Mouse (Mus musculus): Measurements from ENCODE around the gene Mptx2.
A peak's percentile ranks its signal among the peaks of the same experiment; 100 is the strongest.
"Not testable (repeated sequence)": the region's sequence is repeated elsewhere in the genome, so short reads cannot be mapped to it uniquely, and the experiment has no call there.

Gene Mptx2

GRCm38 (mm10) chr1:173277677-173278076, at the start of gene Mptx2:
Gene Mptx2, minus strand, starts transcription at chr1:173277777.
- no peak for DNase-seq

GRCm38 (mm10) chr1:173326552-173326951, 49.0 kb upstream of the Mptx2 start:
- no peak for DNase-seq

GRCm38 (mm10) chr1:173325395-173325794, 47.8 kb upstream of the Mptx2 start:
- no peak for DNase-seq

- DNase-seq: no peak
Measured at GRCm38 (mm10) chr1:173324961-173325360, 47.4 kb upstream of the Mptx2 start.

GRCm38 (mm10) chr1:173323839-173324585, 46.4 kb upstream of the Mptx2 start:
- peak; percentile 70 for DNase-seq

- no peak for DNase-seq
Measured at GRCm38 (mm10) chr1:173322249-173322627, 44.7 kb upstream of the Mptx2 start.

- DNase-seq: no peak
Measured at GRCm38 (mm10) chr1:173321593-173322248, 44.1 kb upstream of the Mptx2 start.

- DNase-seq: no peak
Measured at GRCm38 (mm10) chr1:173317925-173318477, 40.4 kb upstream of the Mptx2 start.

- no peak for DNase-seq
Measured at GRCm38 (mm10) chr1:173315725-173316124, 38.1 kb upstream of the Mptx2 start.

- DNase-seq: not testable (repeated sequence)
Measured at GRCm38 (mm10) chr1:173313535-173314050, 36.0 kb upstream of the Mptx2 start.

- DNase-seq: not testable (repeated sequence)
Measured at GRCm38 (mm10) chr1:173302795-173303194, 25.2 kb upstream of the Mptx2 start.

GRCm38 (mm10) chr1:173265701-173266100, 11.9 kb downstream of the Mptx2 start, which contains the start of gene Olfr418:
Gene Olfr418, plus strand, starts transcription at chr1:173266001.
- no peak for DNase-seq

- DNase-seq: no peak
Measured at GRCm38 (mm10) chr1:173249888-173250287, 27.7 kb downstream of the Mptx2 start.

- DNase-seq: not testable (repeated sequence)
Measured at GRCm38 (mm10) chr1:173237004-173237403, 40.6 kb downstream of the Mptx2 start.

- no peak for DNase-seq
Measured at GRCm38 (mm10) chr1:173227081-173227480, 50.5 kb downstream of the Mptx2 start, which contains the start of gene Fcer1a. Gene Fcer1a, minus strand, starts transcription at chr1:173227214.
